Mouse (Mus musculus): ENCODE data around the gene Gm13757. TPM values are rescaled to one million over a fixed set of nuclear protein-coding genes. Genes with fewer than 3 reads are reported as not detected.
"Not testable (repeated sequence)": the region's sequence is repeated elsewhere in the genome, so short reads cannot be mapped to it uniquely, and the experiment has no call there.

The Gm13757 gene
- total RNA-seq (2021) = not detected
- long read RNA-seq, experiment 1 = 0 reads
- long read RNA-seq, experiment 2 = 0 reads

GRCm38 (mm10) chr2:88449031-88449430 is at the start of gene Gm13757:
TSS of gene Gm13757 (minus strand) at chr2:88449131.
- no peak for DNase-seq

DNA sequence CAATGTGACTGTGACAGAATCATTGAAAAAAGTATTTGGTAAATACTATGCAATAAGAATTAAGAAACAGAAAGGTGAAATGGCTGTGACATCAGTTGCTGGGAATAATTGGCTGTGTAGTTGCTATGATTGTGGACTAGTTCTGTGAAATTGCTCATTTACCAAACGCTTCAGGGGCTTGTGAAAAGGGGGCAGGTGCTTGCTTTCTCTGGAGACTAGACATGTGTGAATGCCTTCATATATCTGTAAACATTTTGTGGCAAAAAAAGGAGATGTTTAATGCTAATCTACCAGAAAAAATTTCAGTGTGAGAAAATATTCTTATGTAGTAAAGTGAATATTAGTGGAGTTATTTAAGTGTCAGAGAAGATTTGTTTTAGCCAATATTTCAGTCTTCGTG is 44.1 kb upstream of the Gm13757 start, which contains the start of gene Olfr1185-ps1:
Gene Olfr1185-ps1, plus strand, starts transcription at position 301 of the 400 bp plus-strand sequence.
- no peak for DNase-seq

DNA sequence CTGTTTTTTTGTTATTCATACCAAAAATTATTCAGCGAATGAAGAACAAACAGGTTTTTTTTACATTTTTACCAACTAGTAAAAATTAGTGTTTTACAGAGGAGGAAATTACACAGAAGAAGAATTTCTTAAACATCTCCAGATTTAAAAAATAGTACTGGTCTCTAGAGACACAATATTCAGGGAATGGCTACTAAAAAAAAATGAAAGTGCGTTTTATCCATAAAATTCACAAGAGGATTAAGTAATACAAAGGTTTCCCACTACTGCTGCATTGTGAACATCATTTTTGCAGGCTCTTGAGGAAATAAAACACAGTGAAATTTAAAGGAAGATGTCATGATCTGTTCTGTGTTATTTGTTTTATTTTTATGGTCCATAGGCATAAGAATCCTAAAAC is 34.4 kb upstream of the Gm13757 start, which contains the start of gene Olfr1184:
Gene Olfr1184, plus strand, starts transcription at position 301 of the 400 bp plus-strand sequence.
- DNase-seq = no peak

DNA sequence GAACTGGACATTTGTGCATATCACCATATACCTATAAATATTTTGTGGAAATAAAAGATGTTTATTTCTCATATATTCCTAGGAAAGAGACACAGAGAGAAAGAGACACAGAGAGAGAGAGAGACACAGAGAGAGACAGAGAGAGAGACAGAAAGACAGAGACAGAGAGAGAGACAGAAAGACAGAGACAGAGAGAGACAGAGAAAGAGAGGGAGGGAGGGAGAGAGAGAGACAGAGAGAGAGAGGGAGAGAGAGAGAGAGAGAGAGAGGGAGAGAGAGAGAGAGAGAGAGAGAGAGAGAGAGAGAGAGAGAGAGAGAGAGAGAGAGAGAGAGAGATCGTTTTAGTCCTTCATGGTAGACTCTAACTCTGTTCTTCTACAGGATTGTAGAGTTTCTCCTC is 5.6 kb upstream of the Gm13757 start, which contains the start of gene Olfr1183:
Gene Olfr1183, plus strand, starts transcription at position 301 of the 400 bp plus-strand sequence.
- not testable (repeated sequence) for DNase-seq

GRCm38 (mm10) chr2:88426071-88426470 is 22.9 kb downstream of the Gm13757 start, which contains the start of gene Olfr1181:
TSS of gene Olfr1181 (minus strand) at chr2:88426171.
- DNase-seq = no peak

GRCm38 (mm10) chr2:88419051-88419450 is 29.9 kb downstream of the Gm13757 start, which contains the start of gene Olfr1180:
TSS of gene Olfr1180 (minus strand) at chr2:88419151.
- no peak for DNase-seq

GRCm38 (mm10) chr2:88406353-88406752 is 42.6 kb downstream of the Gm13757 start, which contains the start of gene Olfr1179:
TSS of gene Olfr1179 (minus strand) at chr2:88406453.
- DNase-seq = no peak

Other genes starting within 250 kb of the Gm13757 start
- gene Olfr1170, start 220.8 kb downstream of the Gm13757 start, total RNA-seq (2021) = not detected
- gene Olfr1173, start 169.3 kb downstream of the Gm13757 start, total RNA-seq (2021) = not detected
- gene Olfr1174-ps, start 134.0 kb downstream of the Gm13757 start, total RNA-seq (2021) = not detected
- gene Olfr1175-ps, start 121.9 kb downstream of the Gm13757 start, total RNA-seq (2021) = not detected
- not detected for gene Olfr1176, start 112.4 kb downstream of the Gm13757 start, total RNA-seq (2021)
- gene Olfr1177-ps, start 102.6 kb downstream of the Gm13757 start, total RNA-seq (2021) = not detected
- not detected for gene Olfr1178, start 62.1 kb downstream of the Gm13757 start, total RNA-seq (2021)
- gene Olfr1179, start 42.7 kb downstream of the Gm13757 start, total RNA-seq (2021) = not detected
- not detected for gene Olfr1180, start 30.0 kb downstream of the Gm13757 start, total RNA-seq (2021)
- not detected for gene Olfr1181, start 23.0 kb downstream of the Gm13757 start, total RNA-seq (2021)
- not detected for gene Olfr1183, start 5.7 kb upstream of the Gm13757 start, total RNA-seq (2021)
- not detected for gene Olfr1184, start 34.5 kb upstream of the Gm13757 start, total RNA-seq (2021)
- not detected for gene Olfr1185-ps1, start 44.2 kb upstream of the Gm13757 start, total RNA-seq (2021)
- not detected for gene Olfr1186, start 69.4 kb upstream of the Gm13757 start, total RNA-seq (2021)
- gene Olfr1188, start 107.8 kb upstream of the Gm13757 start, total RNA-seq (2021) = not detected
- gene Olfr1189, start 137.3 kb upstream of the Gm13757 start, total RNA-seq (2021) = not detected
- gene Olfr1191-ps1, start 191.4 kb upstream of the Gm13757 start, total RNA-seq (2021) = not detected
- gene Olfr1192-ps1, start 199.4 kb upstream of the Gm13757 start, total RNA-seq (2021) = not detected
- not detected for gene Olfr1193, start 226.5 kb upstream of the Gm13757 start, total RNA-seq (2021)
- gene Olfr1195, start 240.1 kb upstream of the Gm13757 start, total RNA-seq (2021) = not detected

All from heart, adult 18-20 months (tissue).